Mouse (Mus musculus): ENCODE results near the gene Kcnmb1. TPM values are rescaled to one million over a fixed set of nuclear protein-coding genes. Genes with fewer than 3 reads are reported as not detected.

Kcnmb1 gene
- total and polyA plus RNA-seq, 3 experiments, result 0.16 TPM; not detected in 2

GRCm38 (mm10) chr11:33974341-33975040 is 11.7 kb downstream of the Kcnmb1 start:
- TF ChIP-seq TAL1 (conservative IDR thresholded peaks at IDR 0.05; ENCODE audit: low read depth, low read length) (no peak), POLR2AphosphoS5 (IDR thresholded peaks at IDR 0.05; ENCODE audit: insufficient replicate concordance, low read depth, low read length) (no peak), GATA2 (IDR thresholded peaks at IDR 0.05; ENCODE audit: borderline replicate concordance, low read depth, low read length) (no peak), GATA1 (IDR thresholded peaks at IDR 0.05; ENCODE audit: borderline replicate concordance, low read length) (no peak), CTCF (IDR thresholded peaks at IDR 0.05; ENCODE audit: low read depth, low read length) (no peak)
- ATAC-seq (ENCODE audit: extremely low read depth, insufficient number of reproducible peaks, low FRiP score, poor library complexity, severe bottlenecking) (no peak), DNase-seq (ENCODE audit: low spot score) (no peak)
- peaks cover 3% of the 10 kb centered on the region for H3K9me3 ChIP-seq (replicated peaks)
- no peaks in the 10 kb centered on the region for H3K36me3 ChIP-seq (replicated peaks)
- H3K4me1 ChIP-seq (ENCODE audit: insufficient read depth, low read depth, low read length), result no peaks in the 10 kb centered on the region
- H3K4me3 ChIP-seq (ENCODE audit: low read depth, low read length), result no peak overlapping the region
- H3K27me3 ChIP-seq (ENCODE audit: insufficient read depth, low read length), result peaks cover 2% of the 10 kb centered on the region; the same call in 1 of the 2 replicates

- Histone ChIP-seq H3K36me3 (replicated peaks) (no peaks in the 10 kb centered on the region), H3K4me1 (ENCODE audit: insufficient read depth, low read depth, low read length) (no peaks in the 10 kb centered on the region), H3K27me3 (ENCODE audit: insufficient read depth, low read length) (peaks cover 2% of the 10 kb centered on the region; the same call in 1 of the 2 replicates), H3K4me3 (ENCODE audit: low read depth, low read length) (no peak overlapping the region), H3K9me3 (replicated peaks) (peaks cover 3% of the 10 kb centered on the region)
- ATAC-seq (ENCODE audit: extremely low read depth, insufficient number of reproducible peaks, low FRiP score, poor library complexity, severe bottlenecking) (no peak), DNase-seq (ENCODE audit: low spot score) (no peak)
- TF ChIP-seq POLR2AphosphoS5 (IDR thresholded peaks at IDR 0.05; ENCODE audit: insufficient replicate concordance, low read depth, low read length), result no peak
- no peak for TF ChIP-seq GATA1 (IDR thresholded peaks at IDR 0.05; ENCODE audit: borderline replicate concordance, low read length)
- TF ChIP-seq GATA2 (IDR thresholded peaks at IDR 0.05; ENCODE audit: borderline replicate concordance, low read depth, low read length), result no peak
Observed at GRCm38 (mm10) chr11:33975121-33975520, 12.3 kb downstream of the Kcnmb1 start.

- ATAC-seq (ENCODE audit: extremely low read depth, insufficient number of reproducible peaks, low FRiP score, poor library complexity, severe bottlenecking) (no peak), DNase-seq (ENCODE audit: low spot score) (no peak)
- no peaks in the 10 kb centered on the region for H3K27me3 ChIP-seq (ENCODE audit: insufficient read depth, low read length)
- no peaks in the 10 kb centered on the region; the same call in 1 of the 2 replicates for H3K9me3 ChIP-seq (replicated peaks)
- H3K36me3 ChIP-seq (replicated peaks), result no peaks in the 10 kb centered on the region
- TF ChIP-seq GATA1 (IDR thresholded peaks at IDR 0.05; ENCODE audit: borderline replicate concordance, low read length), result no peak
- no peak for TF ChIP-seq CTCF (IDR thresholded peaks at IDR 0.05; ENCODE audit: low read depth, low read length)
- TF ChIP-seq POLR2AphosphoS5 (IDR thresholded peaks at IDR 0.05; ENCODE audit: insufficient replicate concordance, low read depth, low read length), result no peak
- TF ChIP-seq TAL1 (conservative IDR thresholded peaks at IDR 0.05; ENCODE audit: low read depth, low read length), result no peak
- TF ChIP-seq GATA2 (IDR thresholded peaks at IDR 0.05; ENCODE audit: borderline replicate concordance, low read depth, low read length), result no peak
- H3K4me3 ChIP-seq (ENCODE audit: low read depth, low read length), result no peak overlapping the region
- H3K4me1 ChIP-seq (ENCODE audit: insufficient read depth, low read depth, low read length), result peaks cover 3% of the 10 kb centered on the region; the same call in 1 of the 2 replicates
Observed at GRCm38 (mm10) chr11:33980146-33980545, 17.3 kb downstream of the Kcnmb1 start.

GRCm38 (mm10) chr11:33986525-33986924 is 23.7 kb downstream of the Kcnmb1 start:
- Histone ChIP-seq H3K36me3 (replicated peaks) (no peaks in the 10 kb centered on the region), H3K27me3 (ENCODE audit: insufficient read depth, low read length) (no peaks in the 10 kb centered on the region; the same call in 1 of the 2 replicates), H3K4me1 (ENCODE audit: insufficient read depth, low read depth, low read length) (peaks cover 21% of the 10 kb centered on the region), H3K4me3 (ENCODE audit: low read depth, low read length) (no peak overlapping the region), H3K9me3 (replicated peaks) (no peaks in the 10 kb centered on the region; the same call in none of the 2 replicates)
- TF ChIP-seq TAL1 (conservative IDR thresholded peaks at IDR 0.05; ENCODE audit: low read depth, low read length), result peak; percentile 60
- TF ChIP-seq GATA1 (IDR thresholded peaks at IDR 0.05; ENCODE audit: borderline replicate concordance, low read length), result no peak
- no peak for TF ChIP-seq POLR2AphosphoS5 (IDR thresholded peaks at IDR 0.05; ENCODE audit: insufficient replicate concordance, low read depth, low read length)
- no peak for TF ChIP-seq GATA2 (IDR thresholded peaks at IDR 0.05; ENCODE audit: borderline replicate concordance, low read depth, low read length)
- DNase-seq (ENCODE audit: low spot score), result no peak
- ATAC-seq (ENCODE audit: extremely low read depth, insufficient number of reproducible peaks, low FRiP score, poor library complexity, severe bottlenecking), result peak; percentile 61; the same call in 1 of the 2 replicates

- TF ChIP-seq GATA2 (IDR thresholded peaks at IDR 0.05; ENCODE audit: borderline replicate concordance, low read depth, low read length) (no peak), TAL1 (conservative IDR thresholded peaks at IDR 0.05; ENCODE audit: low read depth, low read length) (no peak), CTCF (IDR thresholded peaks at IDR 0.05; ENCODE audit: low read depth, low read length) (no peak), POLR2AphosphoS5 (IDR thresholded peaks at IDR 0.05; ENCODE audit: insufficient replicate concordance, low read depth, low read length) (no peak), GATA1 (IDR thresholded peaks at IDR 0.05; ENCODE audit: borderline replicate concordance, low read length) (no peak)
- Histone ChIP-seq H3K27me3 (ENCODE audit: insufficient read depth, low read length) (peaks cover 24% of the 10 kb centered on the region), H3K4me3 (ENCODE audit: low read depth, low read length) (no peak overlapping the region), H3K36me3 (replicated peaks) (no peaks in the 10 kb centered on the region), H3K9me3 (replicated peaks) (peaks cover 12% of the 10 kb centered on the region), H3K4me1 (ENCODE audit: insufficient read depth, low read depth, low read length) (peaks cover 18% of the 10 kb centered on the region)
- DNase-seq (ENCODE audit: low spot score) (no peak), ATAC-seq (ENCODE audit: extremely low read depth, insufficient number of reproducible peaks, low FRiP score, poor library complexity, severe bottlenecking) (no peak)
Observed at GRCm38 (mm10) chr11:33990002-33990401, 27.2 kb downstream of the Kcnmb1 start.

GRCm38 (mm10) chr11:33992938-33993337 is 30.1 kb downstream of the Kcnmb1 start, which contains the start of gene Kcnip1:
Gene Kcnip1, minus strand, starts transcription at chr11:33993152.
- Histone ChIP-seq H3K9me3 (replicated peaks) (peaks cover 12% of the 10 kb centered on the region), H3K27me3 (ENCODE audit: insufficient read depth, low read length) (peaks cover 40% of the 10 kb centered on the region), H3K4me3 (ENCODE audit: low read depth, low read length) (no peak within 1 kb of the TSS), H3K36me3 (replicated peaks) (no peaks in the 10 kb centered on the region), H3K4me1 (ENCODE audit: insufficient read depth, low read depth, low read length) (0 out of 2 replicates have a peak, but pooled peaks cover 3% of the 10 kb centered on the region)
- no peak for ATAC-seq (ENCODE audit: extremely low read depth, insufficient number of reproducible peaks, low FRiP score, poor library complexity, severe bottlenecking)
- TF ChIP-seq GATA2 (IDR thresholded peaks at IDR 0.05; ENCODE audit: borderline replicate concordance, low read depth, low read length) (no peak), POLR2AphosphoS5 (IDR thresholded peaks at IDR 0.05; ENCODE audit: insufficient replicate concordance, low read depth, low read length) (no peak), GATA1 (IDR thresholded peaks at IDR 0.05; ENCODE audit: borderline replicate concordance, low read length) (no peak), TAL1 (conservative IDR thresholded peaks at IDR 0.05; ENCODE audit: low read depth, low read length) (no peak), CTCF (IDR thresholded peaks at IDR 0.05; ENCODE audit: low read depth, low read length) (no peak)
- DNase-seq (ENCODE audit: low spot score), result no peak

Data from G1E (cell line).